Mouse (Mus musculus) G1E (cell line): Measurements from ENCODE around the gene Krba1. TPM values are rescaled to one million over a fixed set of nuclear protein-coding genes. Genes with fewer than 3 reads are reported as not detected.

Experiments used
- ATAC-seq: 2 replicates; pipeline ENCODE4 v1.8.0; 2016; ENCODE audit warnings: mild to moderate bottlenecking; ENCODE audit not compliant: insufficient number of reproducible peaks, poor library complexity, low FRiP score, severe bottlenecking; ENCODE audit errors: extremely low read depth
- DNase-seq: peaks from one replicate; pipeline ENCODE4 v3.0.0; 2012; ENCODE audit warnings: low spot score
- H3K27me3 ChIP-seq: 2 replicates; pipeline ENCODE4 v1.6.1; 2012; ENCODE audit warnings: mild to moderate bottlenecking, low read length, inconsistent platforms; ENCODE audit not compliant: insufficient read depth
- H3K36me3 ChIP-seq: replicated peaks from 2 replicates; pipeline ENCODE3; 2012; ENCODE audit warnings: mild to moderate bottlenecking, inconsistent platforms
- H3K4me1 ChIP-seq: 2 replicates; pipeline ENCODE4 v1.6.1; 2012; ENCODE audit warnings: low read depth, low read length, inconsistent platforms, mixed read lengths; ENCODE audit not compliant: insufficient read depth
- H3K4me3 ChIP-seq: 2 replicates; pipeline ENCODE4 v1.5.1; 2012; ENCODE audit warnings: low read depth, mild to moderate bottlenecking, inconsistent platforms, low read length, moderate library complexity, mixed read lengths
- H3K9me3 ChIP-seq: replicated peaks from 2 replicates; pipeline ENCODE4 v1.6.1; 2012; ENCODE audit warnings: inconsistent platforms
- CTCF ChIP-seq: IDR thresholded peaks from 2 replicates; pipeline ENCODE4 v1.5.1; 2012; ENCODE audit warnings: low read depth, low read length, inconsistent platforms, mixed read lengths
- GATA1 ChIP-seq: IDR thresholded peaks from 2 replicates; pipeline ENCODE4 v1.6.1; 2012; ENCODE audit warnings: borderline replicate concordance, low read length, inconsistent platforms, mixed read lengths
- GATA2 ChIP-seq: IDR thresholded peaks from 2 replicates; pipeline ENCODE4 v1.6.1; 2012; ENCODE audit warnings: low read depth, low read length, inconsistent platforms, borderline replicate concordance
- POLR2AphosphoS5 ChIP-seq: IDR thresholded peaks from 2 replicates; pipeline ENCODE4 v1.6.1; 2012; ENCODE audit warnings: low read depth, low read length, inconsistent platforms; ENCODE audit not compliant: insufficient replicate concordance
- TAL1 ChIP-seq: conservative IDR thresholded peaks from 2 replicates; pipeline ENCODE4 v1.6.1; 2012; ENCODE audit warnings: low read depth, low read length, inconsistent platforms, mixed read lengths
- polyA plus RNA-seq: library from polyadenylated mRNA; stranded (reverse); fragments of >175 nt; gene quantifications from 2 replicates; pipeline ENCODE4 v1.2.3, GENCODE M21; 2012
- total RNA-seq, 2 experiments: library from RNA; stranded (forward) in 1 of 2; stranded (reverse) in 1 of 2; fragments of 200-1000 nt in 1 of 2; fragments of >200 nt in 1 of 2; fragmentation: Nextera tagmentation in 1 of 2; gene quantifications; 2 replicates each; pipeline ENCODE4 v1.2.3; 2014 to 2017

Krba1 gene
- total and polyA plus RNA-seq, 3 experiments = 0.33 TPM; not detected in 2

GRCm38 (mm10) chr6:48452771-48453170 is 57.4 kb downstream of the Krba1 start:
- Histone ChIP-seq H3K9me3 (no peaks in the 10 kb centered on the region), H3K4me1 (no peaks in the 10 kb centered on the region), H3K27me3 (peaks cover 2% of the 10 kb centered on the region; the same call in 1 of the 2 replicates), H3K4me3 (no peak overlapping the region), H3K36me3 (no peaks in the 10 kb centered on the region)
- ATAC-seq = no peak
- TF ChIP-seq GATA1 = no peak
- TF ChIP-seq POLR2AphosphoS5 = no peak
- no peak for TF ChIP-seq TAL1
- TF ChIP-seq GATA2 = no peak
- no peak for TF ChIP-seq CTCF
- DNase-seq = no peak

- ATAC-seq (no peak), DNase-seq (no peak)
- TF ChIP-seq CTCF = no peak
- Histone ChIP-seq H3K4me1 (no peaks in the 10 kb centered on the region), H3K9me3 (no peaks in the 10 kb centered on the region), H3K4me3 (no peak overlapping the region), H3K27me3 (no peaks in the 10 kb centered on the region), H3K36me3 (no peaks in the 10 kb centered on the region)
Observed at GRCm38 (mm10) chr6:48464966-48465679, 69.7 kb downstream of the Krba1 start.

DNA sequence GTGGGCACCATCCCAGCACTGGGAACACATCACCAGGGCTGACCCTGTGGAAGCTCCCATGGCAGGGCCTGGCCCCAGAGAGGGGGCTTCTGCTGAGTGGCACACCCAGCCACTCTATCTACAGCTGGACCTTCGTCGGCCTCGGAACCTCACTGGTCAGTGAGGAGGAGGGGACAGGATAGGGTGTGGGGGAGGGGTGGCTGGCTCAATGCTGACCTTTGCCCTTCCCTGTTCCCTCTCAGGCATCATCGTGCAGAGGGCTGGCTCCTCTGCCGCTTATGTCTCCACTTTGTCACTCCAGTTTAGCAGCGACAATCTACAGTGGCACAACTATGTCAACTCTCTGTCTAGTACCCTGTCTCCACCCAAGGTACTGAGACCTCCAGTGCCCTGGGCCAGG is 71.3 kb downstream of the Krba1 start:
- Histone ChIP-seq H3K4me3 (no peak overlapping the region), H3K4me1 (no peaks in the 10 kb centered on the region), H3K9me3 (no peaks in the 10 kb centered on the region), H3K27me3 (no peaks in the 10 kb centered on the region), H3K36me3 (no peaks in the 10 kb centered on the region)
- DNase-seq (no peak), ATAC-seq (no peak)
- TF ChIP-seq TAL1 = no peak
- no peak for TF ChIP-seq GATA1
- no peak for TF ChIP-seq CTCF
- no peak for TF ChIP-seq GATA2
- TF ChIP-seq POLR2AphosphoS5 = no peak

DNA sequence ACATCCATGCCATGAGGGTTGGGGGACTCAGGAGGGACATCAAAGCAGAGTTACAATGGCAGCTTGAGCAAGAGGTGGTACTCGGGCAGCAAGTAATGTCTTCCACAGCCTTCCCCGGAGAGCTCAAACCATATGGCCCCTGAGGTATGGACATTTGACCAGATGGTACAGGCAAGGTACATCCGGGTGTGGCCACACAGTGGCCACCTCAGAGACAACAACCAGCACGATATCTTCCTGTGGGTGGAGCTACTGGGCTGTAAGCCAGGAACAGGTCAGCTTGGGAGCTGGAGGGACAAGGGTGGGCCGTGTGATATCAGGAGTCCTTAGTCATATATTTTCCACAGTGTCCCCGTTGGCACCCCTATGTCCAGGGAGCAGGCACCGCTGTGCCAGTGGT is 72.1 kb downstream of the Krba1 start:
- no peaks in the 10 kb centered on the region for H3K27me3 ChIP-seq
- H3K4me3 ChIP-seq = no peak overlapping the region
- no peaks in the 10 kb centered on the region for H3K9me3 ChIP-seq
- H3K4me1 ChIP-seq = no peaks in the 10 kb centered on the region
- no peak for ATAC-seq
- TF ChIP-seq CTCF (no peak), GATA1 (no peak), TAL1 (no peak), GATA2 (no peak), POLR2AphosphoS5 (no peak)
- DNase-seq = no peak
- H3K36me3 ChIP-seq = no peaks in the 10 kb centered on the region

Other genes starting within 250 kb of the Krba1 start
- gene Zfp467, start 50.2 kb downstream of the Krba1 start, total RNA-seq (2014; fragmentation: Nextera tagmentation) = not detected in 2 replicates
- 0.05 and 0.64 TPM in 2 replicates for gene Zfp467, start 50.2 kb downstream of the Krba1 start, total RNA-seq (2017)
- 0.02 and 0.07 TPM in 2 replicates for gene Zfp467, start 50.2 kb downstream of the Krba1 start, polyA plus RNA-seq
- not detected in 2 replicates for gene Sspo, start 52.6 kb downstream of the Krba1 start, total RNA-seq (2014; fragmentation: Nextera tagmentation)
- under 0.01 TPM in 1 of 2 replicates, not detected in the other for gene Sspo, start 52.6 kb downstream of the Krba1 start, total RNA-seq (2017)
- not detected in 2 replicates for gene Sspo, start 52.6 kb downstream of the Krba1 start, polyA plus RNA-seq
- gene Atp6v0e2, start 142.0 kb downstream of the Krba1 start, total RNA-seq (2014; fragmentation: Nextera tagmentation) = not detected in 2 replicates
- 0.06 and 0.55 TPM in 2 replicates for gene Atp6v0e2, start 142.0 kb downstream of the Krba1 start, total RNA-seq (2017)
- gene Atp6v0e2, start 142.0 kb downstream of the Krba1 start, polyA plus RNA-seq = not detected in 2 replicates
- not detected in 2 replicates for gene Lrrc61, start 159.2 kb downstream of the Krba1 start, total RNA-seq (2014; fragmentation: Nextera tagmentation)
- gene Lrrc61, start 159.2 kb downstream of the Krba1 start, total RNA-seq (2017) = 0.05 and 0.06 TPM in 2 replicates
- not detected in 2 replicates for gene Lrrc61, start 159.2 kb downstream of the Krba1 start, polyA plus RNA-seq
- gene Rarres2, start 177.2 kb downstream of the Krba1 start, total RNA-seq (2014; fragmentation: Nextera tagmentation) = not detected in 2 replicates
- 0.06 and 0.11 TPM in 2 replicates for gene Rarres2, start 177.2 kb downstream of the Krba1 start, total RNA-seq (2017)
- not detected in 2 replicates for gene Rarres2, start 177.2 kb downstream of the Krba1 start, polyA plus RNA-seq
- gene Gm45021, start 194.0 kb downstream of the Krba1 start, total RNA-seq (2014; fragmentation: Nextera tagmentation) = not detected in 2 replicates
- gene Gm45021, start 194.0 kb downstream of the Krba1 start, total RNA-seq (2017) = not detected in 2 replicates
- not detected in 2 replicates for gene Gm45021, start 194.0 kb downstream of the Krba1 start, polyA plus RNA-seq
- gene Repin1, start 198.3 kb downstream of the Krba1 start, total RNA-seq (2014; fragmentation: Nextera tagmentation) = not detected in 2 replicates
- gene Repin1, start 198.3 kb downstream of the Krba1 start, total RNA-seq (2017) = 0.27 TPM in 1 of 2 replicates, not detected in the other
- gene Repin1, start 198.3 kb downstream of the Krba1 start, polyA plus RNA-seq = not detected in 2 replicates
- gene Gm44965, start 198.4 kb downstream of the Krba1 start, total RNA-seq (2014; fragmentation: Nextera tagmentation) = not detected in 2 replicates
- gene Gm44965, start 198.4 kb downstream of the Krba1 start, total RNA-seq (2017) = not detected in 2 replicates
- not detected in 2 replicates for gene Gm44965, start 198.4 kb downstream of the Krba1 start, polyA plus RNA-seq
- not detected in 2 replicates for gene Zfp775, start 206.5 kb downstream of the Krba1 start, total RNA-seq (2014; fragmentation: Nextera tagmentation)
- gene Zfp775, start 206.5 kb downstream of the Krba1 start, total RNA-seq (2017) = 0.06 and 0.11 TPM in 2 replicates
- gene Zfp775, start 206.5 kb downstream of the Krba1 start, polyA plus RNA-seq = not detected in 2 replicates
- not detected in 2 replicates for gene AI854703, start 231.2 kb downstream of the Krba1 start, total RNA-seq (2014; fragmentation: Nextera tagmentation)
- 0.11 TPM in 1 of 2 replicates, not detected in the other for gene AI854703, start 231.2 kb downstream of the Krba1 start, total RNA-seq (2017)
- gene AI854703, start 231.2 kb downstream of the Krba1 start, polyA plus RNA-seq = not detected in 2 replicates